Mouse (Mus musculus): ENCODE data around the gene Slc25a18. TPM values are rescaled to one million over a fixed set of nuclear protein-coding genes. Genes with fewer than 3 reads are reported as not detected.

Slc25a18 gene
- 0.08 and 0.12 TPM in 2 replicates for polyA plus RNA-seq (2012; rRNA removed)

DNA sequence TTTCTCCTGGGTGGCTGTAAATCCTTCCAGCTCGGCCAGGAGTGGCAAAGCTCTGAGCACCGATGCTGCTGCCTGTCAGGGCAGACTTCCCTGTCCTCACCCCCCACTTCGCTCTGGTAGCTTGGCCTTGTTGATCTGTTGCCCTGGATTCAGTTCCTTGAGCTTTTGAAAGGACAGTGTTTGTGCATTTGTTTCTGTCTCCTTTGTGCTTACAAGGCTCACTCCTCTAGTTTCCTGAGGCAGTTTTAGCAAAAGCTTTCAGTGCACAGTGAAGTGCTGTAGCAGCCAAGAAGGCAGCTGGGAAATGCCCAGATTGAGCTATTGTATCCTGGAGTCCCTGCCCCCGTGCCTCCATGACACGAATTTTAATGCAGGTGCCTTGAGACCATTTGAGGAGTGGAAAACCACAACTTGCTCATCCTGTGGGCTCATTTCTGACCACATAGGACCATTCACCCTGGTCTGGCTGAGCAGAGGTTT is at the start of gene Slc25a18:
Gene Slc25a18 (plus strand): TSS at position 430 of the 480 bp plus-strand sequence.

DNA sequence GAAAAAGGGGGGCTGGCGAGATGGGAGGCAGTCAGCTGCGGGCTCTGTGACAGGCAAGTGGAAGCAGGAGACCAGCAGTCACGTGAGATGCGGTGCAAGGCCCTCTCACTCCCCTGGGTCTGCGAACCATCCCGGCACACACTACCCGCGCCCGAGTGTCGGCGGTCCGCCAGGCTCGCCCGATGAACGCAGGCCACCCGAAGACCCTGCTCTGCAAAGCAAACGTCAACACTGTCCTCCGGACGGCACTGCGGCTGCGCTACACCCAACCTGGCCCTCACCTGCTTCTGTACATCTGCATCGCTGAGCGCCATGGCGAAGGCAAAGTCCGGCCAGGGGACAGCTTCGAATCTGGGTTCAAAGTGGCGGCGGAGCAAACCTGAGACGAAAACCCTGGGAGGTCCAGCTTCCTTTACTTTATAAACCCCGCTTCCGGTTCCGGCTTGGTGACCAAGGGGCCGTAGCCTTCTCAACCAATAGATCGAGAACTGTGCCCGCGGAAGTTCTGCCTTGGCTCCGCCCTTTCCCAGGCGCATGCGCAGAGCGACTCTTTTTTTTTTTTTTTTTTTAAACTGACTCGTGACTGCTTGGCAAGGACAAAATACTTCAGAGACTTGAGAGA is 49.0 kb downstream of the Slc25a18 start, which contains the start of gene Atp6v1e1:
Gene Atp6v1e1 (minus strand): TSS at position 487 of the 622 bp plus-strand sequence.

DNA sequence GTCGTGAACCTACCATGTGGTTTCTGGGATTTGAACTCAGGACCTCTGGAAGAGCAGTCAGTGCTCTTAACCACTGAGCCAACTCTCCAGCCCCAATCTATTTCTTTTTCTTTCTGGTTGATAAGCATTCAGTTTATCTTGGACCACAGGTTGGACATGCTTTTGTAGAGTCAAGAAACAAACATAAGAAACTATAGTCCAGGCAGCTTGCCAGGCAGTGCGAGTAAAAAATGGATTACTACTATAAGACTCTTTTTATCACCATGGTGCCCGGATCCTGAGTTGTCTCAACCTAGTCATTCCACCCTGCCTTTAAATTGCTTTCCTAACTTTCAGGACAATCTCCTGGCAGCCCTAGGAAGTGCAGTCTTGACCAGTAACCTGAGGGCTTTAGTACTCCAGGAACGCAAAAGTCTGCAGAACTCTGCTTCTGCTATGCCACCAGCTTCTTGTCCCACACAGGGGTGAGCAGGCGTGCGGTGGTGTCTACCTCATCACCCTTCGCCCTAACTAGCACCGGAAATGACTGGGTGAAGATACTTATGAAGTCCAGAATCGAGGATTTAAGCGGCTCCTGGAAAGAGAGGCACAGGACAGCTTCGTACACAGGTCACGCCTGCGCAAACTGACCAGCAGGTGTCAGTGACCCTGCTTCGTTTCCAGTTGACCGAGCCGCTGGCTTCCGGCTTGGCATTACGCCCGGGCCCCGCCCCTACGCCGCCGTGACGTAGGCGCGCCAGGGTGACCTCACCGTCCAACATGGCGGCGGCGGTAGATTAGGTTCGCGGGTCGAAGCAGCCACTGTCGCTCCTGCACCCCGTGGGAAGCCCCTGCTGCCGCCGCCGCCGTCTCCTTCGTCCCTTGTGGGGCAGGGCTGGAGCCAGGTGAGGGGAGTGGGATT is 62.3 kb downstream of the Slc25a18 start, which contains the start of gene Bcl2l13:
Gene Bcl2l13 (plus strand): TSS at position 739 of the 901 bp plus-strand sequence.

Other genes with a start within 250 kb of the Slc25a18 start
- 8.4 and 8.7 TPM in 2 replicates for gene Hdhd5, start 242.3 kb upstream of the Slc25a18 start, polyA plus RNA-seq (2012; rRNA removed)
- 6.1 and 6.2 TPM in 2 replicates for gene Cecr2, start 107.2 kb upstream of the Slc25a18 start, polyA plus RNA-seq (2012; rRNA removed)
- gene Atp6v1e1, start 49.2 kb downstream of the Slc25a18 start, polyA plus RNA-seq (2012; rRNA removed): 93.5 and 95.7 TPM in 2 replicates
- gene Bcl2l13, start 62.6 kb downstream of the Slc25a18 start, polyA plus RNA-seq (2012; rRNA removed): 17.3 and 20.6 TPM in 2 replicates
- gene Bid, start 143.3 kb downstream of the Slc25a18 start, polyA plus RNA-seq (2012; rRNA removed): 16.8 TPM in 2 replicates

Data from liver, embryonic 18 days (tissue).